Mouse (Mus musculus) v-Abl transformed pro-B cells (cell line): Measurements from ENCODE around the gene Fubp1.
"Not testable (repeated sequence)": the region's sequence is repeated elsewhere in the genome, so short reads cannot be mapped to it uniquely, and the experiment has no call there.

Experiments used
- in situ Hi-C, 2 experiments: fragments of 400-800 bp; cut with MboI; formaldehyde crosslinking; loops; one replicate each; pipeline ENCODE4 v1.15.1; 2025; ENCODE audit not compliant: unreplicated experiment in 2 of 2

Gene Fubp1

DNA sequence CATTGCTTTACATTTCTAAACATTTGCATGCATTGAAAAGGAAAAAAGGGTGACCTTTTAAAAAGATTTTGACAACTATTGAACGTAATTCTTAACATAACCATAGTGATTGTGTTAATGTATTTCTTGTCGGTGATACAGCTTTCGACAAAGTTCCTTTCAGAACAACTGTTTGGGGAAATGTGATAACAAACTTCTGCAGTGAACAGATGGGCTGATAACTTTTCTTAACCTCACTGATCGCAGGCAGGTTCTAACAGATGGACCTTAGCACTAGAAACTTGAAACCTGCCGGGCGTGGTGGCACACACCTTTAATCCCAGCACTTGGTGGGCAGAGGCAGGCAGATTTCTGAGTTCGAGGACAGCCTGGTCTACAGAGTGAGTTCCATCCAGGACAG, 18.6 kb downstream of the Fubp1 start:
- in situ Hi-C loops: loop anchor here (10.0 to 25.0 kb wide), 3 partner anchors 117 to 1683 kb away; partner anchors contain the start of genes Msh4 (in 1 of the 2) and Rabggtb (in 1 of the 2)

DNA sequence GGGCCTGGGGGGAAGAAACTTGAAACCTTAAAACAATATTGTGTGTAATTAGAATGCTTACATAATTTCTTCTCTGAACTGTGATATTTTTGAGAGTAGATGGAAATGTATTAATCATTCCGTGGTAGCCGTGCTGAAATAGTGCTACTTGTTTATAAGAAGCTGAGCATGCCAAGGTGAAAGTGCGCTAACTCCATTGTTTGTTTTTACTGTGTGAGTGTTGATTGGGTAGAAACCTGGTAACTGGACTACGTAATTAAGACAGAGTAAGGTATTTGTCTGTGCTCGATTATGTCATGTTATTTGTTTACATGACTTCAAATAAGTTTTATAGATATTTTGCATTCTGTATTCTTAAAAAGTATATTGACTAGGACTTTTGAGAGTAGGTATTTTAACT, 19.0 kb downstream of the Fubp1 start:
- in situ Hi-C loops: loop anchor here (10.0 to 25.0 kb wide), 3 partner anchors 117 to 1683 kb away; partner anchors contain the start of genes Msh4 (in 1 of the 2) and Rabggtb (in 1 of the 2)

DNA sequence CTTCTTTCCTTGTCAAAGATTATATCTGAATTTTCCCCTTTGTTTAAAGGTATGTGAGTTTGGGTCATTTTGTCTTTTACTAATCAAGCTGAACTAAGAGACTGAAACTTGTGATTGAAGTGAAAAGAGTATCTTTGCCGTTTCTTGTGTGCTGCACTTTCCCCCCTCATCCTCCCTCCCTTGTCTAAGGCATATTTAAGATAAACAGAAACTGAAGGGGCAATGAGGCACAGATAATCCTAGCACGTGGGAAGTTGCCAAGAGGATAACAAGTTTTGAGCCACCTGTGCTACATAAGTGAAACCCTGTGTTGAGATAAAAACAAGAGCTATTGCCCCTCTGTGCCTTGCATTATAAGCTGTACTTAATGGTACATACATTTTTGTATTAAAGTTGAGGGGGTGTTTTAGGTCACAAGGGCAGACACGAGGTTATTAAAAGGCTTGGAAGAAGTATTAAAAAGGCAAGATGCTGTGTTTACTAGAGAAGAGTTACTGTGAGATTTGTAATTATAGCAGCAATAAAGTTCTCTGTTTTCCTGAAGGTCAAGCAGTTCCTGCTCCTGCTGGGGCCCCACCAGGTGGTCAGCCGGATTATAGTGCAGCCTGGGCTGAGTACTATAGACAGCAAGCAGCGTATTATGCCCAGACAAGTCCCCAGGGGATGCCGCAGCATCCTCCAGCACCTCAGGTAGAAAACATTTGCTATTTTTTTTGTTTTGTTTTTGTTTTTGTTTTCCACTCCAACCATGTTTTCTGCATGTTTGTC, 21.3 kb downstream of the Fubp1 start:
- in situ Hi-C loops: loop anchor here (25.0 kb wide), 2 partner anchors 119 to 1681 kb away; partner anchors contain the start of genes Msh4 (in 1 of the 2) and Rabggtb (in 1 of the 2)

DNA sequence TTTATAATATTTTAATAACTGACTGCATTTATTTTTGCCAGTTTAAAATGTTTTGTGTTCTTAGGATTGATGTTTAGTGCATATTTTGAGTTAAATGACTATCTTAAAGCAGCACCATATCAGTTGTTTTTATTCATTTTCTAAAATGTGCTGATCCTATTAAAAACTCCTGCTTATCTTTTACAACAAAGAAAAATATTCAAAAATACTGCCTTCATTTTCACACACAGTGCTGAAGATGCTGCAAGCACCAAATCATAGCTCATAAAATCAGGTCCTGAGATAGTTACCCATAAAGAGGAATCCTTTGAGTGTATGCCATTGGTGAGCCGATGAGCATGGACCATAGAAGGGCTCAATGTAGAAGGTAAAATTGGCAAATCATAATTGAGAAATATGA, 25.0 kb downstream of the Fubp1 start:
- in situ Hi-C loops: loop anchor here (25.0 kb wide), 2 partner anchors 123 to 1677 kb away; partner anchors contain the start of genes Msh4 (in 1 of the 2) and Rabggtb (in 1 of the 2)

DNA sequence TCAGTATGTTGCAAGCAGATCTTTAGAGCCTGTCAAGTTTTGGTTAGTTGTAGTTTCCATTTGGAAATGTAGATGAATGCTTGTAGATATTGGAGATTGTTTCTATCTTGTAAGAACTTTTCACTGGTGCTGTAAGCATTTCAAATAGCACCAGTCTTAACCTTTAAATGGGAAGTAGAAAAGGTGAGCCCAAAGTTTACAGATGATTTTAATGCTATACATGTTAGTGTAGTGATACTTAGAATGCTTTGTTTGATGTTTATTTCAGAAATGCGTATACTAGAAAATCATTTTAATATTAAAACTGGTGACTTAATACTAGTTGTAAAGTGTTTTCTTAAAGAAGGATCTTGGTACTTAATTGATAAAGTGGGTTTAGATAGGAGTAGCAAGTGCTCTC, 25.6 kb downstream of the Fubp1 start:
- in situ Hi-C loops: loop anchor here (25.0 kb wide), 2 partner anchors 124 to 1676 kb away; partner anchors contain the start of genes Msh4 (in 1 of the 2) and Rabggtb (in 1 of the 2)

DNA sequence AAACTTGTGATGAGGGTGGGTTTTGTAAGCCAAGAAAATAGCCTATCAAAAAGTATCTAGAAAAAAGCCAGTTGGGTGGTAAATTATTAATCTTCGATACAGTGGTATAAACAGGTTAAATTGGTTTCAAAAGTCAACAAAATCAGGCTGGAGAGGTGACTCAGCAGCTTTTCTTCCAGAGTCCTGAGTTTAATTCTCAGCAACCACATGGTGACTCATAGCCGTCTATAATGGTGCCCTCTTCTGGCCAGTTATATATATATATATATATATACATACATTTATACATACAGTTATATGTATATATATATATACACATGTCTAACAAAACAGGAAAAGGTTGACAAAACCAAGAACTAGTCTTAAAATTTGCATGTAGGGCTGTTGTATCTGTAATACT, 28.6 kb downstream of the Fubp1 start:
- in situ Hi-C loops: loop anchor here (25.0 kb wide), 2 partner anchors 127 to 1673 kb away; partner anchors contain the start of genes Msh4 (in 1 of the 2) and Rabggtb (in 1 of the 2)

DNA sequence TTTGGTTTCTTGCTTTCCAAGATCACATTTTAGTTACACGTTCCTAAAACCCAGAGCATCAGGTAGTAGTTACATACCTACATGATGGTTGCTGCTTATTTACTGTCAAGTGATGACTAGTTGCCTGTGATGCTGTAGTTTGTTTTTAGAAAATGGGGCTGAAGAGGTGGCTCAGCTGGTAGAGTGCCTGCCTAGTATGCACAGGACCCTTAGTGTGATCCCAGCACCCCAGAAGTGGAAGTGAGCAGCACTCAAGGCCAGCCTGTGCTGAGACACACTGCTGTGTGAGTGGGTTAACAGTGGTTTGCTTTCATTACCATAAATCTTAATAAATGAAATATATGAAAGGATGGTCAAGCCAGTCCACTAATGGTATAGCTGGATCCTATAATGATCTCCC, 29.4 kb downstream of the Fubp1 start:
- in situ Hi-C loops: loop anchor here (25.0 kb wide), 2 partner anchors 127 to 1673 kb away; partner anchors contain the start of genes Msh4 (in 1 of the 2) and Rabggtb (in 1 of the 2)

DNA sequence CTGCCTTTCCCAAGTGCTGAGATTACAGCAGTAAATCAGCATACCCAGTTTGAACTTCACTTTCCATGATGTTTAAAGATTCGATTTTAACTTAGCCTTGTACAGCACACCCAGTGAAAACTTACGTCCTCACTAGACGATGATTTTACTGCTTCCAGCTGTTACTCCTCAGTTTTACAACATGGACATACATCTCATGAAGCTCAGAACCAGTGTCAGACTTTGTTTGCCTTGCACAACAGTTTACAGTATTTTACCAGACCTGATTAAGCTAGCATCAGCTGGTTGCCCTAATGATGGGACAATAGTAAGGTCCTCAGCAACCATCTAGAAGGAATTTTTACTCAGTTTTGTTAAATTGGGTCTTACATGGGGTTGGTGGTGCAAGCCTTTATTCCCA, 30.9 kb downstream of the Fubp1 start:
- in situ Hi-C loops: loop anchor here (25.0 kb wide), 2 partner anchors 129 to 1671 kb away; partner anchors contain the start of genes Msh4 (in 1 of the 2) and Rabggtb (in 1 of the 2)

DNA sequence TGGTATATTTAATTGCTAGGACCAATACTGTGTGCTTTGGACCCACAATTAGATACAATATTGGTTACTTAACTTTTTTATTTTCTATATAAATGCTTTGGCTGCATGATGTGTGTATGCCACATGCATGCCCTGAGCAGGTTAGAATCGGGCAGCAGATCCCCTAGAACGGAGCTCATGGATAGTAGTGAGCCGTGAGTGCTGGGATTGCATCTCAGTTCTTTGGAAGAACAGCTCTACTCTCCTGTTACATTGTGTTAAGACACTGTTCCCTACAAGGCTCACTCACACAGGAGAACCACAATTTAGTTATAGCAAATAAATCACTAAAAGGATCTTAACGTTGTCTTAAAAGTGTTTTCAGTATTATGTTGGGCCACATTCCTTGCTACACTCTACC, 33.1 kb downstream of the Fubp1 start:
- in situ Hi-C loops: loop anchor here (25.0 kb wide), 2 partner anchors 131 to 1669 kb away; partner anchors contain the start of genes Msh4 (in 1 of the 2) and Rabggtb (in 1 of the 2)

DNA sequence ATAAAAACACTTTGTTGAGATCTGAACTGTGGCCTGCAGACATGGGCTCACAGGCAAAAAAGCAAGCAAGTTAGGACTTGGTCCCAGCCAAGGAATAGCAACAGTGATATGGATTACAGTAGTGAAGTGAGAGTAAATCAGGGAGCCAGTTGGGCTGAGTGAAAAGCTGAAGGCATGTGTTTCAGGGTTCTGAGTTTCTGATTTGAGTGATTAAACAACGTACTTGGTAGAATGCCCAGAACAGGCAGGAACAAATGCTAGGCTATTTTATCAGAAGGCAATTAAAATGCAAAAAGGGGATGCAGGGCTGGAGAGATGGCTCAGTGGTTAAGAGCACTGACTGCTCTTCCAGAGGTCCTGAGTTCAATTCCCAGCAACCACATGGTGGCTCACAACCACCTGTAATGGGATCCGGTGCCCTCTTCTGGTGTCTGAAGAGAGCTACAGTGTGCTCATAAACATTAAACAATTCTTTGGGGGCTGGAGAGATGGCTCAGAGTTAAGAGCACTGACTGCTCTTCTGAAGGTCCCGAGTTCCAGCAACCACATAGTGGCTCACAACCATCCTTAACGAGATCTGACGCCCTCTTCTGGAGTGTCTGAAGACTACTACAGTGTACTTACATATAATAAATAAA, 35.2 kb downstream of the Fubp1 start:
- in situ Hi-C loops: loop anchor here (25.0 kb wide), 2 partner anchors 133 to 1667 kb away; partner anchors contain the start of genes Msh4 (in 1 of the 2) and Rabggtb (in 1 of the 2)

DNA sequence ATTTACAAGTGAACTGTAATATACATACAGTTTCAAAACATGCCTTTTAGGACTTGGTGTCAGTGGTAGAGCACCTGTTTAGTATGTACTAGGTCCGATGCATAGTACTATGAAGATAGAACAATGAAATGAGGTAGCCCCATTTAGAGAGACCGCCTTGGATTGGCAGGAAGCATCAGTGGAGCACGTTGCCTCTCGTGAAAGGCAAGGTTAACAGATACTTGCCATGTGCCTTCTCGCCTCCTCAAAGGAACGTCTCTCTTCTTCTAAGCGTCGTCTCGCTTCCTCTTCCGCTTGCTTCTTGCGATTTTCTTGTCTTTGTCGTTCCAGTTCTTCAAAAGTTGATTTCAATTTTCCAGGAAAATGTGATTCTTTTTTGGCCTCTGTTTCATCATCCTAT, 37.5 kb downstream of the Fubp1 start:
- in situ Hi-C loops: loop anchor here (25.0 kb wide), 2 partner anchors 135 to 1665 kb away; partner anchors contain the start of genes Msh4 (in 1 of the 2) and Rabggtb (in 1 of the 2)

DNA sequence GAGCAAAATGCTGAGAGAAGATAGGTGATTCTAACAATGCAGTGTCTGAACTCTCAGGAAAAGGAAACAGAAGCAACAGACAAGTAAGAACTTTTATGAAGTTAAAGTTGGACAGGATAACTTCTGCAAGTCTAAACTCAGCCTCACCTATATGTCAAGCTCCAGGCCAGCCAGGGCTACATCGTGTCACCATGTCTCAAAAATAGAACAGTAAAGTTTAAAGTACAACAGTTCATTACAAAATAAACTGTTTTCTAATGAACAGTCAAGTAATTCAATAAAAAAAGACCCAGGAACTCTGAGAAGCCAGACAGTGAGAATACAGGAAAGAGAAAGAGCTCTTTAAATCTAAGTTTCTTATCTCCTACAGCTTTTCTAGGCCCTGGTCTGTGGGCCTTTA, 40.3 kb downstream of the Fubp1 start:
- in situ Hi-C loops: no loop called here

DNA sequence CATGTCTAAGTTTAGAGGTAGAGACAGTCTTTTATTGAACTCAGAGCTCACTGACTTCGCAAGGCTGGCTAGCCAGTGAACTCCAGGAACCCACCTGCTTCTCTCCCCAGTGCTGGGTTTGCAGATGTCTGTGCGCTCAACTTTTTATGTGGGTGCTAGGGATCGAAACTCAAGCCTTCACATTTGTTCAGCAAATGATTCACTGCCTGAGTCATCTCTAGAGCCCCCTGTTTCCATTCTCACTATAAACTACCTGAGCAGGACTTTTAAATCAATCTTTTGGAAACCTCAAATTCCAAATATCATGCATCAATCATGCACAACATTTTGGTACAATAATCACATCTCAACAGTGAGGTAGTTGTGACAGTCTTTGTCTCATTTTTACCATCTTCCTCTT, 47.3 kb downstream of the Fubp1 start:
- in situ Hi-C loops: no loop called here

DNA sequence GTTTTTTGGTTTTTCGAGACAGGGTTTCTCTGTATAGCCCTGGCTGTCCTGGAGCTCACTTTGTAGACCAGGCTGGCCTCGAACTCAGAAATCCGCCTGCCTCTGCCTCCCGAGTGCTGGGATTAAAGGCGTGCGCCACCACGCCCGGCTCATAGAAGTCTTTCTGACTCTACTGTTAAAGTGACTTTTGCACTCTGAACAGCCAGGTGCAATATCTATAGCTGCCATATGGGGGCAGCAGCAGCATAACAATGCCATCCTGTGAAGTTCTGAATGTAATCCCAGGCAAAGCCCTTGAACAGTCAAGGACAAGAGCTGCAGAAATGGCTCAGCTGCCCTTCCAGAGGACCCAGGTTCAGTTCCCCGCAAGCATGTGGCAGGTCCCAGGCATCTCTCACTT, 49.2 kb downstream of the Fubp1 start:
- in situ Hi-C loops: not testable (repeated sequence)

DNA sequence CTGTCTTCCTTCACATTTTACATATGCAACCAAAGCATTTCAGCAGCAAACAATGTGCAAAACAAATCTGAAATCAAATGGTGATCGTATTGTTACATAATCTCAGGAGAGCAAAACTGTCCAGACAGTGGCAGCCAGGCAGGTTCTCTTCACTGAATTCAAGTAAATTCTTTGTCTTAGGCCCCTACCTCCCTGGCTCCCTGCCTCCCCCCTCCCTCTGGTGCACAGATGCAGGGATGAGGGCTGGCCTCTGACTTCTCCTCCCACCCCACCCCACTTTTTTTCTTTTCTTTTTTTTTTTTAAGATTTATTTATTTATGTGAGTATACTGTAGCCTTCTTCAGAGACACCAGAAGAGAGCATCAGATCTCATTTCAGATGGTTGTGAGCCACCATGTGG, 50.1 kb downstream of the Fubp1 start:
- in situ Hi-C loops: loop anchor here (5.0 to 10.0 kb wide), 5 partner anchors 54 to 1394 kb away; no protein-coding TSS in a partner anchor

DNA sequence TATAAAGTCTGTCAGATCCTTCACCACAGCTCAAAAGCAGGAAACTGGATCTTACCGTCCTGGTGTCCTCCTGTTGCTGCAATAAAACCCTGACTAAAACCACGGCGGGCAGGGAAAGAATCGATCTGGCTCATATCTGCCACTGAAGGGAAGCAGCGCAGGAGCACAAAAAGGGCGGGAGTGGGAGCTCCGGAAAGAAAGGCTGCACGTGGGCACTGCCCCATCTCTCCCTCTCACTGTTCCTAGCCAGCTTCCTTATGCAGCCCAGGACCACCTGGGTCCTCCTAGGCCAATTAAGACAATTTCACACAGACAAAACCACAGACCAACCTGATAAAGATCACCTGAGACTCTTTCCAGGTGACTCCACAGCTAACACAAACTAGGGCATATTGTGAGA, 51.2 kb downstream of the Fubp1 start:
- in situ Hi-C loops: loop anchor here (5.0 to 10.0 kb wide), 5 partner anchors 53 to 1393 kb away; no protein-coding TSS in a partner anchor

DNA sequence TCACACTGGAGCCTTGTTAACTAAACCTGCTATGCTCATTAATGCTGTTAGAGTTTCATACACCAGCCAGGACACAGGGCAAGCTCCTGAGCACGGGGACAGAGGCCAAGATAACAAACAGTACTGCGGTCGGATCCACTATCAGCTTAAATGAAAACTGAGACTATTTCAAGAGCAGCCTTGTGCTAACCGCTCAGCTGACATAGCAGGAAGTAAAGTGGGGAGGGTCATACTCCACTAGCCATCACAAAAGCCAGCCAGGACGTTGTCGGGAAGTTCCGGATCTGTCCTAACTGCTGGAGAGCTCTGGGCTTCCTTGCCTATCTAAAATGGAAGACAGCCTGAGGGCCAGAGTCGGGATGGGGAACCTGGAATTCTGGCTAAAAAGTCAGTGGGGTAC, 51.7 kb downstream of the Fubp1 start:
- in situ Hi-C loops: loop anchor here (5.0 to 10.0 kb wide), 5 partner anchors 53 to 1393 kb away; no protein-coding TSS in a partner anchor

DNA sequence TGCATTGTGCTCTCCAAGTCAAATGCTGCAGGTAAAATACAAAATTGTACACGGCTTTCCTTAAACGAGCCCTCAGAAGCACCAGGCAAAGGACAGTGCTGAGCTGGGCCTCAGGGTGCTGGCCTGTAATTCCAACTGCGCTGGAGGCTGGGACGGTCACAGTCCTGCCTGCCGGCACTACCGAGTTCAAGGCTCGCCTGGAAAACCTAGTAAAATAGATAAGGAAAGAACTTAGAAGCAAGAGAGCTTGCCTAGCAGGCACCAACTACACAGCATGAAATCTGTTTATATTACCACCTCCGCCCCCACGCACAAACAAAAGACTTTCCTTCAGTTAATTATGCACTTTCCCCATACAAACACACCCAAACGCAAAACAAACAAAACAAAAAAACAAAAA, 54.2 kb downstream of the Fubp1 start:
- in situ Hi-C loops: loop anchor here (5.0 to 10.0 kb wide), 5 partner anchors 50 to 1390 kb away; no protein-coding TSS in a partner anchor

DNA sequence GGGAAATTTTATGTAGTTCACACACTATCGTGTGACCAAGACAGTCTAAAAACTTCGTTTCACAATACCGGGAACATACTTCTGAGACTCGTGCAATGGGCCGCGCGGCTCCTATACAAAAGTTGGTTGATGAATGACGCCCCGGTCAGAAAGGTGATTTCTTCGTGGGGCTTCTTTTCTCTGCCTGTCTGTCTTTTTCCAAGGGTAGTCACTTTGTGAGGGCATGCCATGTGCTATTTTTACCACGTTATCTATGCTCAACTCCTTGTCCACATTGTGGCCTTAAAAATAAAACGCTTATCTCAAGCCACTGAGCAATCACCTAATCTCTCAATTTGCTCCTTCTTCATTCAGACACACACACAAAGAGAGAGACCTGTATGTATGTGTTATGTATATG, 54.6 kb downstream of the Fubp1 start:
- in situ Hi-C loops: loop anchor here (5.0 to 10.0 kb wide), 5 partner anchors 50 to 1390 kb away; no protein-coding TSS in a partner anchor

DNA sequence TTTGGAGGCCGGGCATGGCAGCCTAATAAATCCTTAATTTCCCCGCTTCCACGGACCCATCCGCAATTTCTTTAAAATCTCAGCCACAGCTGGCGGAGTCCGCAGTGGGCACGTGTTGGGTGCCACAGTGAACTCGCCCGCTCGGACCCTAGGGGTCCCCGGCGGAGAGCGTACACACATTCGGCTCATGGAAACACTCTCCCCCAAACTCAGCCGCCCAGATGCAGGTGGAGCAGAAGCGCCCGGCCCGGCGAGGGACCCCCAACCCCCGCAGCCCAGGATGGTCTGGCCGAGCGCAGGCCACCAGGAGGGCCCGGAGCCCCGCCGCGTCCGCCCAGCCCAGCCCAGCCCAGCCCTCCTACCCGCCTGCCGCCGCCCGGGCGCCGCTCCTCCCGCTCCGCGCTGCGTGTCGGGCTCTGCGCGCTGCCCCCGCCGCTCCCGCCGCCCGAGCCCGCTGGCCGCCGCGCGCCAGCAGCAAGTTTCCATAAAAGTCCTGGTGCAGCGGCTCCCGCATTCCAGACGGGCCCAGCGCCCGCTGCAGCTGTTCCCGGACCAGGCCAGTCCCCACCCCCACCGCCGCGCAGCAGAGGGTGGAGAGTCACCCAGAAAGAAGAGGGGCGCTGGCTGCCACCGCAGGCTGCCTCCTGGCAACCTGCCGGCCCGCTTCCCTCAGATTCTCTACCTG, 55.3 kb downstream of the Fubp1 start:
- in situ Hi-C loops: loop anchor here (10.0 kb wide), 3 partner anchors 49 to 1389 kb away; no protein-coding TSS in a partner anchor
